Mouse (Mus musculus): ENCODE measurements around the gene Borcs7. TPM values are rescaled to one million over a fixed set of nuclear protein-coding genes. Genes with fewer than 3 reads are reported as not detected.
A peak's percentile ranks its signal among the peaks of the same experiment; 100 is the strongest.

The Borcs7 gene
- total RNA-seq, 1 experiment from 2014 or later = 18.0 TPM

DNA sequence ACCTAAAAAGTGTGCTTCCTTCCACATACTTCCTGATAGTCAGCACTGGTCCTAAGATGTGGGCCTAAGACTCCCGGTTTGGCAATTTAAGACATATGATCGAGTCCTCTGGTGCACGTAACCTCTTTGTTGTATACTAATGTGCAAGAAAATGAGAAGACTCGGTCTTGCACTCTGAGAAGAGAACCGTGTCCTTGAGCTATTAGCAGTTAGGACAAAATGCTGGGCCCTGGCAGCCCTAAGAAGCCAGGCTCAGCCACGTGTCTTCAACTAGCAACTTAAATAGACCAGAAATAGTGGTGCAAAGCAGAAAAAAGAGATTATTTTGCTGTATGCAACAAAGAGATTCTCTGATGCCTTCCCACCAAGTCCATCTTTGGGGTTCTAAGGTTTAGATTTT lies 26.9 kb upstream of the Borcs7 start:
- no peak for DNase-seq

DNA sequence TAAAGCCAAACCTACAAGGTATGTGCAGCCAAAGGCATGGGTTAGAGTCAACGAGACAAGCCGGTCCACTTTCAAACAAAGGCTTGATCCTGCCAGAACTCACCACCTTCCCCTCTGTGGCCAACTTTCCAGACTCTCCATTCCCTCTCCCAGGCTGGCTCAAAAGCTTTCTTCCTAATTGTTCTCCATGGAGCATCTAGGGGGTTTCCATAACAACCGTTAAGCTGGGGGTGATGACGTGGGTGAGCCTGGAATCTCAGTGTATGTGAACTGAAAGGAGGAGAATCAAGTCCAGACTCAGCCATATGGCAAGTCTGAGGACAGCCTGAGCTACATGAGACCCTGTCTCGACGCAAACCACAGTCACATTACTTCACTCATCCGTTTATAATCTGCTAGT lies 24.2 kb upstream of the Borcs7 start:
- no peak for DNase-seq

DNA sequence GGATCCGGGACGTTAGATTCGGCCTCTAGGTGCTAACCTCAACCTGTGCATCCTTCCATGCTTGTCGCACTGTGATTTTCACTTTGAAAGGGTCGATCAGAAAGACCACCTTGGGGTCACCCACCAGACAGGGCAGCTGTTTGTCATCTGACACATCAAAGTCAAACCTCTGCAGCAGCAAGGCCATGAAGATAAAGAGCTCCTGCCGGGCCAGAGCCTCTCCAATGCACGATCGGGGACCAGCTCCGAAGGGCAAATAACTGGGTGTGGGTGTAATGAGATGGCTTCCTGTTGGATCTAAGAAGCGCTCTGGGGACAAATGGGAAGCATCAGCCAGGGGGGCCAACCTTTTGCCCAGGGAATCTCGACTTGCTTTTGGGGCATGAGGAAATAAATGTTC lies 22.4 kb upstream of the Borcs7 start:
- DNase-seq = no peak

DNA sequence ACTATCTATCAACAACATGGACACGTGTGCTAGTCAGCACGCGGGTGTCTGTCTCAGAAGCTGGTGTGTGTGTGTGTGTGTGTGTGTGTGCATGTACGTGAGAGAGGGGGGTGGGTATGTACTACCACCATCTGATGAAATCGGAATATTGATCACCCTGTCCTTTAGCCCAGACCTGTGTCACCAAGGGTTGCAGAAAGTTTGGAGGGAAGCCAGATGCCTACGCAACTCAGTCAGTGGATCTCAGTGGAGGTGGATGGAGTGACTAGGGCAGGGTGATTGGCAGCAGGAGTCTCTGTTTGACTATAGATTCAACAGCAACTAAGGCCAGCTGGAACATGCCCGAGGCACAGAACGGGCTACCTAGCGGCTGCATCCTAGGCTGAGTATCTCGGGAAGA lies 21.4 kb upstream of the Borcs7 start:
- no peak for DNase-seq

DNA sequence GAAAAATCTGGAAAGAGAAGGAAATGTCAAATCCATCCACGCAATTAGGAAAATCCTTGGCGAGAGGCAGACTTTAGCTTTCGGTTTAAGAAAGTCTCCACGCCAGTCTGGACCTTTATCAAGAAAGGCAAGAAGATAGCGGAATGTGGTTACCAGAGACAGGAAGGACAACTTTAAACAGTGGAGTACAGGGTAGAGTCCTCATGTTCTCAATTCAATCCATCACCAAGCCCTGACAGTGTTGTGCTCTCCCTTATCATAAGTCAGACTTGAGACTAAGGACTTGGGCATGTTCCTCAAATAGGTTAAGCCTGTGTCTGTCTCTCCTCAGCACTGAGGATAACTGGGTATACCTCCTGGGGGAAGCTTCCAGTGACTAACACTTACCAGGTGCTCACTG lies 19.9 kb upstream of the Borcs7 start:
- DNase-seq = no peak

DNA sequence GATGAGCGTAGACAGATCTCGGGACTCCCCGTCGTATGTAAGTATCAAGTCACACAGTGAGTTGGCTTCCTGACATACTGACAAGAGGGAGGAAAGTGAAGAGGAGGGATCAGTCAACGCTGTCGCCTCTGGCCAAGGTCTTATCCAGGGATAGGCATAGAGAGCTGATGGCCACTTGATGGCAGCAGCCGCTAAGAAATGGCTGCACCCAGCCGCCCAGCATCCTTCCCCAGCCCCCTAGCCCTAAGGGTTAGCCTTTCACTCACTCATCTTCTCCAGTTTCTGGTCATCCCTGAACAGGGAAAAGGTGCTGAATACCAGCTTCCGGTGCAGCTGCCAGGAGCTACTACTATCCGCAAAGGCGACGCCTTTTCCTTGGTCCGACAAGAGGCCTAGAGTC lies 19.0 kb upstream of the Borcs7 start:
- peak; percentile 66 for DNase-seq

DNA sequence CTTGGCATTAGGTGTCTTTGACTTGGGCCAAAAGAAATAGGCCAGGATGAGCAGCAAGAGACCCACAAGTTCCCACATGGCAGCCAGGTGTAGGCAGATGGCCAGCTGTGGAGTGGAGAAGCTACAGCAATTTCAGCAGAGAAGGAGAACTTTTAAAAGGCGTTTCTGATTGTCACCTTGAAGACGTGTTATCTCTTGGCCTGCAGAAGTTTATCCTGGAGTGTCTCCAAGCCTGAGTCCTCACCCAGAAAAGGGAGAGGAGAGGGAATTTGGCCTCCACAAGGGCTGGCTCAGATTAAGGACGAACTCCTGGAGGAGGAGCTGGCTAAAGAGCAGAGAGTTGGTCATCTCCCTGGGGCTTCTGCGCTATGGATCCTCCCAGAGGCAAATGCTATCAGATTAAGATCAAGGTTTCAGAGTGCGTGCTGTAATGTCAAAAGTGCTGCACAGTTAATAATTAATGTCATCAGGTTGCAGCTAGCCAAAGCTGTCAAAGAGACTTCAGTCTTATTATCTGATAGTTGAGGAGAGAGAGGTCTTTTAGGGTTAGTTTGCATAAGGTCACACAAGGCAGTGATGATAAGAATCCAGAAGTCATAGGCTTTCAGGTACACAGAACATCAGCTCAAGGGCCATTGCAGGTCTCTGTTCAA lies 16.8 kb upstream of the Borcs7 start, which contains the start of gene Cyp17a1:
Gene Cyp17a1, minus strand, starts transcription at position 407 of the 653 bp plus-strand sequence.
- DNase-seq = no peak

DNA sequence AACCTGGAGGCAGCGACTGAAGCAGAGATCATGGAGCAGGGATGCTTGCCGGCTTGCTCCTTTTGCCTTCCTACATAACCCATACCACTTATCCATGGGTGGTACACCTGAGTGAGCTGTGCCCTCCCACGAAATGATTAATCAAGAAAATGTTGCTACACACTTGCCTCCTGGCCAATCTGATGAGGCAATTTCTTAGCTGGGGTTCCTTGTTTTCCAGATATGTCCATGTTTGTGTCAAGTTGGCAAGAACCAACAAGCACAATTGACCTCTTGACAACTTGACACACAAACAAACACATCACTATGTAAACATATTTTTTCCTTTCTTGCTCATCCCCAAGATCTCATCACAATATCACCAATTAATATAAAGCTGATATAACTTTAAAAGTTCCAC lies 14.1 kb upstream of the Borcs7 start:
- no peak for DNase-seq

DNA sequence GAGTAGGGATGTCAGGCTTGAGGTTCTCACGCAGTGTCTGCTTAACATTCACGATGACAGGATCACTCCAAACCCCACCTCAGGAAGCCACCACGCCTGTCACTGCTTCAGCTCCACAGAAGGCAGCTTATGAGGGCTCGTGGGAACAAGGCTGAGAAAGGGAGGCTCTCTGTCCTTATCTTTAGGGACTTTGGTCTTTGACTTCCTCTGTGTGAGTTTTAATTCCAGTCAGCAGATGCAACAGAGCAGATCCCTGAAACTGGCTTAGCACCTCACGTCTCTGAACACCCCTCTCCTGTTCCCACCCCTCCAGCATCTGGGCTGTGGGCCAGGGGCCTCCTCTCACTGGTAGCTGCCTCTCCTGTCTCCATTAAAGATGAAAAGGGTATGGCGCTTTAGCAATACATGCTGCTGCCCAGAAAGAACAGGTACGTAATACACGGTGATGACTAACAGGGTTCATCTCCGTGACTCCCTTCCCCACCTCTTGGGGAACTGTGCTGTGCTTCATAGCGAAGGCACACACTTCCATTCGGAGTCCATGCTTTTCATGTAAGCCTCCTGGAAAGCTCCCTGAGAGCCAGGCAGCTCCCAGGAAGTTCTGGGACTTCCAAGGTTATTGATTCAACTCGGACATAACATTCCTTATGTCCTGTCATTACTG lies 9.9 kb upstream of the Borcs7 start:
- no peak for DNase-seq

DNA sequence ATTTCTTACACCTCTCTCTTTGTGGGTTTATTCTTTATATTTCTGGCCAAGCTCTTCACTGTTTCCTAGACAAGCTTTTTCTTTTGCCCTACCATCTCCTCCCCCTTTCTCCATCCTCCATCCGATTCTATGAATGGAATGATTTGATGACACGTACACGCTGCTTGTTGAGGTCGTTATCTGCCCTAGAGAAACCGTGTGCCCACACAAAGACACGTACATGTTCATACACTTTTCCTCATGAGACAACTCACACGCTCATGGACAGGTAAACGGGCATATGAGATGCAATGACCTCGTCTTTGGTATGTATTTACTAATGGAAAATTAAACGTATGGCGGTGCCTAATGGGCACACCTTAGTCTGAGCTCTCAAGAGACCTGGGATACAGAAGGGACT lies 681 bp downstream of the Borcs7 start:
- no peak for DNase-seq

DNA sequence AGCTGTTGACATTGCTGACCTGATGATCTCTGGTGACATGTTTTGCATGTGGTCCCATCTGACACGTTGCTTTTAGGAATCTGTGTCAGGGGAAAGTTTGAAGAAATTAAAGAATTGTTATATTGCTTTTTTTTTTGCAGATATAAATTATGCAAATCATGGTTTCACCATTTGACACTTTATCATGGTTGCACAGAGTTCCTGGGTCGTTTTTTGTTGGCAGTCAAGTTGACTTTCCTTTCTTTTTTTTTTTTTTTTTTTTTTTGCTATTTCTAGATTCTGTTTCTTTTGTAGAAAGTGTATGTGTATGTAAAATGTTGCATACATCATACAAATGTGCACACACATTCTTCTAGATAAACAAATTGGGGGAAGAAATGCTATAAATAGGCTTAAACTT lies 1.4 kb downstream of the Borcs7 start:
- no peak for DNase-seq

DNA sequence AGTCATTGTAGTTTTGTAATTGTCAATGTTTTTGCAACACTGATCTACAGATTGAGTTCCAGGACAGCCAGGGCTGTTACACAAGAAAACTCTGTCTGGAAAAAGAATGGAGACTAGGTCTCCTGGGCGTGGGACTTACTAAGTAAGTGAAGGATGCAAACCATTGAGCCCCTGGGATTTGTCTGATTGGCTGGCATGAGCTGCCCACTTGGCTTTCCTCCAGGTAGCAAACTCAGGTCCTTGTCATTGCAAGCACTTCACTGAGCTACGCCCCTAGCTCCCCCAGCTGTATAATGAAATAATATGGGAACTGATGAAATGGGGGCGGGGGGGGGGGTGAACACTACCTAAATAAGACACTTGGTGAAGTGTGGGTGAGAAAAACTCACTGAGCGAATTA lies 3.4 kb downstream of the Borcs7 start:
- DNase-seq = no peak

DNA sequence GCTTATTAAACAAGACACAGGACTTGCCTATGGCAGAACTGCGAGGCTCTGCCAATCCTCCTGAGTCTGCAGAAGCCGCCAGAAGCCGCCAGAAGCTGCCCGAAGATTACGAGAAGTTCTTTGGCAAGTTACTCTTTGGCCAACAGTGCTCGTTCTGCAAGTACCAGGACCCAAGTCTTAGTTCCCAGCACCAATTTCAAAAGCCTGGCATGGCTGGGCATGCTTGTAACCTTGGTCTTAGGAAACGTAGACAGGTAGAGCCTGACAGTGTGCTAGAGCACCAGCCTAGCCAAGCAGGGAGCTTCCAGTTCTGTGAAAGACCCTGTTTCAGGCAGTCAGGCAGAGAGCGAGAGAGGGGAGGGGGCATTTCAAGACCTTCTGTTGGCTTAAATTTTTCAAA lies 6.8 kb downstream of the Borcs7 start:
- no peak for DNase-seq

DNA sequence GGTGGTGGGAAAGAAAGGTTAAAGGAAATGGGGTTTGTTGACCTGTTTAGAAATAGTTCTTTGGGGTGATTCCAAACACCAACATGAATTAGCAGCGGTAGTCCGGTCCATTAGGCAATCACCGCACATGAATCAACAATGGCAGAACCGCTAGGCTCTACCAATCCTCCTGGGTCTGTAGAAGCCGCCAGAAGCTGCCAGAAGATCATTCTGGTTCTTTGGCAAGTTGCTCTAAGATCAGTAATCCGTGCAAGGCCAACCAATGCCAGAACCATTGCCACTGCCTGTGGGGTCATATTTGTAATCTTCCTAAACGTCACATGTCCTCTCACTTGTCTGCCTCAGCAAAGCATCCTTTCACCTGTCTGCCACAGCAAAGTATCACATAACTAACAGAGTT lies 7.2 kb downstream of the Borcs7 start:
- no peak for DNase-seq

DNA sequence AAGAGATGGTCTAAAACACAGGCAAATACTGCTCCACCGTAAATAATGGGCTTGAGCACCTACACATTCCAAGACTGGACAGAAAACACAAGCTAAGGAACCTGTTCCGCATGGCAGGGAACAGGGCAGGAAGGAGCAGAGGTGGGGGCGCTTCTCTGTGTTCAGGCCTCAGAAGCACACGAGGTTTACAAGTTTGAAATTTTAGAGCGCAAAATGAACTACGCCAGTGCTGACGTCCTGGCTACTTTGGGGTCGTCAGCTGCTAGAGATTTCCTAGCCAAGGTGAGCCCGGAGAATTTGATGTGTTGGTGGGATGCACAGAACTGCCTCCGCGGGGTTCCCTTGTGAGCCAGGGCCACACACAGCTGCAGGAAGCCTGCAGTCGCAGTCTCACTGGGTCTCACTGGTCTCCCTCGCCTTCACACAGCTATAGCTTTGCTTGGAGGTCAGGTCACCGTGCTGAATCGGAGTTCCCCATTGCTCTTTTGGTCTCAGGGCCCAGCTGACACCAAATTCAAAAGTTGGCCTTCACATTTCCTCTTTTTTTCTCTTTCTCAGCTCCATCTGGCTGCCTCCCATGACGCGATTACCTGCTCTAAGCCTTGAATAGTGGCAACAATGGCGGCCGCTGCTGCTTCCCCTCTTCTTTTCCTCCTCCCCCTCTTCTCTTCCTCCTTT lies 8.3 kb downstream of the Borcs7 start:
- DNase-seq = no peak

DNA sequence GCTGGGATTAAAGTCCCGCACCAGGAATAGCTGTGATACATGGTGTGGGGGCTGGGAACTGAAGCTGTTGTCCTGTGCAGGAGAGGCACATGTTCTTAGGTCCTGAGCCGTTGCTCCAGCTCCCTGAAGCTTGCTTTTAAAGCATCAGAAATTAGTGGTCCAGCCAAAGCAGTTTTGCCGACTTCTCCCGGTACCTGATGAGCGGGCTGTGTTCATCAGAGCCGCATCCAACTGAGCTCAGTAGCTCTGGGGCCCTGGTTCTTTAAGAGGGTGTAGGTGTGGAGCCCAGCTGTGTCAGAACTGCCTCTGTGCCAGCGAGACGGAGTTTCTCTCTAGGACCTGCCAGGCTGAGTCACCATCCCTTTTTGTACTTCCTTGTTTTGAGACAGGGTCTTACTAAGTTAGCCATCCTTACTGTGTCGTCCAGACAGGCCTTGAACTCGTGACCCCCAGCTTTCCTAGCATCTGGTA lies 9.3 kb downstream of the Borcs7 start:
- no peak for DNase-seq

DNA sequence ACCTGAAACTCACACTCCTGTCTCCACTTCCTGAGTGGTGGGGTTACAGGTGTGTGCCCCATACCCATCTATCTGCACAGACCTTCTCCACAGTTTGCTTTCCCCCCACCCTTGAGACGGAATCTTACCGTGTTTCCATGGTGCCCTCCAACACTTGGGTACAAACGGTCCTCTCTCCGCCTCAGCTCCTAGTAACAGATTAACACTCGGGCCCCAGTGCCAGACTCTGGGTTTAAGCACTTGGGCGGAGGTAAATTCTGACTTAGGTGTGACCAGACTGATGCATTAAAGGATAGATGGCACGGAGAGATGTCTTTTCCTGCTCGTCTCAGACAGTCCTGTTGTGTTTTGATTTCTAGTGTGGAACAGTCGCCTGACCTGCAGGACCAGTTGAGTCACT lies 11.4 kb downstream of the Borcs7 start:
- DNase-seq = no peak

DNA sequence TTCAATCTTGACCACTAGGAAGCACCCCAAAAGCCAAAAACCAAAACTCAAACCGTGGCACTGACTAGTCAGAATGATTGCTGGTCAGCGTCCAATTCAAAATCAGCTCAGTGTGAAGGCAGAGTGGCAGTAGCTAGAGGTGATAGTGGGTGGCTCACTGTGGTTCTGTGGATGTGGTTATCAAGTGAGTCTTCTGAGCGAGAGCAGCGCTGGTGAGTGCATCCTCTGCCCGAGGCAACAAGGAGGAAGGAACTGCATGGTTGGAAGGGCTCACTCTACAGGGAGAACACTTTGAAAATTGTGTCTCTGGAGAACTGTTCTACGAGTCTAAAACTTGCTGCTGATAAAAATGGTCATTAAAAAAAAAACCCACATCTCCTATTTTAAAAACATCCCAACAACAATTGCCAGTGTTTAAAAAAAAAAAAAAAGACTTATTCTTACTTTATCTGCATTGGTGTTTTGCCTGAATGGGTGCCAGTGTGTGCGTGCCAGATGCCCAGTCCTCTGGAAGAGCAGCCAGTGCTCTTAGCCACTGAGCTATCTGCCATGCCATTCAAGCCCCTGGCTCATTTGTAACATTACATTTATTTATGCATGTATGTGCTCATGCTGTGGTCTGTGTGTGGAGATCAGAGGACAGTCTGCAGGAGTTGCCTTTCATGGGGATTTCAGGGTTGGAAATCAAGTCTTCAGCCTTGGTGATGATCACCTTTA lies 16.2 kb downstream of the Borcs7 start:
- DNase-seq = no peak

DNA sequence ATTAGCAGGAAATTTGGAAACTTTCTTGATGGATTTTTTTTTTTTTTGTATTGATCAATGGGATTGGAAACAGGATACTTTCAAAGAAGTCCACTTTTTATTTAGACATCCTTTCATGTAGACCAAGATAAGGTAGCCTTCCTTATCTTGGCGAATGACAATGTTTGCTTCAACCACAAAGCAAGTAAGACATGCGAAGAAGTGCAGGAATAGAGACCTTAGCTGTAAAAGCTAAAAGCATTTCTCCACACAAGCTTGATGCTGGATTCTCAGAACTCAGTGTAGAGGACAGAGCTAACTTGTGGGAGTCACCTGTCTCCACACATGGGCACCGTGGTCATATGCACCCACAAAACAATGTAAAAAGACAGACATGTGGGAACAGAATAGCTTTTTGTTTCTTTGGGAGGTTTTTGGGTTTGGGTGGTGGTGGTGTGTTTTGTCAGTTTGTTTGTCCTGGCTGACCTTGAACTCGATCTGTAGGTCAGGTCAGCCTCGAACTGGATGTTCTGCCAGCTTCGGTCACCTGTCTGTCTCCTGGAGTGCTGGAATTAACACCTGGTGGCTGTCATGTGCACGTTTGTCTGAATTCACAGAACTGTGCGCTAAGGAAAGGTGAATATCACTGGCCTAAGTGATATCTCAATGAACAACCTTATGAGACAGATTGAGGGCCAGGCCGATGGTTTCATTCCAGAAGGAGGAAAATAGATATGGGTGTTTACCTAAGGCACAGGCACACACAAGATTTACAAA lies 17.0 kb downstream of the Borcs7 start:
- no peak for DNase-seq

DNA sequence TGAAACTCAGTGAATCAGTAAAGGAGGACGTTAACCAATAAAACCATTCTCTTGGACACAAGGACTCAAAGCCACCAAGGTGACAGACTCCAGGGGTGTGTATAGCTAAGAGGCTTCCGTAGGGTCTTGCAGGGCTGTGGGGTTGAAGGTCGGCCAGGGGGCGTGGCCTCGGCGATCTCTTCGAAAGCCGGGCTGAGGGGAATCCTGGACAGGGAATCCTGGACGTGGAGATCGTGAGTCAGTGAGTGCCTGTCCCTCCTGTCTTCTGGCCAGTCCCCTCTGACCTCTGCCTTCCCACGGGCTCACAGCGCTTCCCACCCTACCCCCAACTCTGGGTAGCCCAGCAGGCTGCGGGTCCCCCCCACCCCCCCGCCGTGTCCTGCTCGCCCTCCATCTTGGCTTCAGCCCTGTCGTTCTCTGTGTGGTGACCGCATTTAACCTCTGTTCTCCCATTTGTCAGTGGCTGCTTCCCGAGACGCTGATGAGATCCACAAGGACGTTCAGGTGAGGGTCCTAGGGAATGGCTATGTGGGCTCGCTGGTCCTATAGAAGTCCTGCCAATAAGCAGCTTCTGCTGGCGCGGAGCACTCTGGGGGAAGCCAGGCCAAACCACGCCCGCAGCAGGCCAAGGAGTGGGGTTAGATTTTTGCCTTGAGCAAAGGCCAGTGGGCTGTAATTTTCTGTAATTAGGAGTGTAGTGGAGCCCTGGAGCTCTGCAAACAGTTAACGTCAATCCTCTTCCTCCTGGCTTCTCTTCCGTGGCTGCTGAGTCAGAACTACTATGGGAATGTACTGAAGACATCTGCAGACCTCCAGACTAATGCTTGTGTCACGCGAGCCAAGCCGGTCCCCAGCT lies 17.8 kb downstream of the Borcs7 start, which contains the start of gene As3mt:
Gene As3mt, plus strand, starts transcription at position 163 of the 856 bp plus-strand sequence.
- peak; percentile 83 for DNase-seq

DNA sequence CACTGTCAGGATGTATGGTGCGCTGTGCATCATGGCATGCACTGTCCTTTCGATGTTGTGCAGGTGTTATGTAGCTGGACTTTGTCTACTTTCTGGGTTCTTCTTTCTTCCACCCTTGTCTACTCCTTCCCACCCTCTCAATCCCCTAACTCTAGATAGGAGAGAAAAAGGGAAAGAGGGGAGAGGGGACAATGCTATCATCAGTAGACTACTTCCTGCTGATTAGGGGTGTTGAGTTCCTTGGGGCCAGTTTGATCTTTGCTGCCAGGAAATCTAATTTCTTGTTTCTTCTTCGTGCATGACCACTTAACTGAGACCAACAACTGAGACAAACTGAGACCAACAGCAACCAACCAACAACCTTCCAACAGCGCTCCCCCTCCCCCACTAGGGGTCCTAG lies 20.9 kb downstream of the Borcs7 start:
- DNase-seq = no peak

Data from adrenal gland, postnatal 25 days (tissue).